Mouse (Mus musculus): Measurements from ENCODE around the gene Cchcr1. TPM values are rescaled to one million over a fixed set of nuclear protein-coding genes. Genes with fewer than 3 reads are reported as not detected.

Cchcr1 gene
- polyA plus RNA-seq, 2 experiments: 11.6 to 43.2 TPM

- Histone ChIP-seq H3K27me3 (ENCODE audit: control insufficient read depth, insufficient read depth, low read length) (no peaks in the 10 kb centered on the region), H3K36me3 (ENCODE audit: control insufficient read depth, insufficient read depth, low read length) (no peaks in the 10 kb centered on the region), H3K4me3 (replicated peaks; ENCODE audit: low read length) (no peak overlapping the region), H3K4me1 (ENCODE audit: control insufficient read depth, insufficient read depth, low read length) (no peaks in the 10 kb centered on the region), H3K9ac (ENCODE audit: low read depth, low read length, severe bottlenecking) (0 out of 2 replicates have a peak overlapping the region, but pooled peaks have one; percentile 31), H3K4me2 (replicated peaks; ENCODE audit: low read depth, low read length, severe bottlenecking) (no peak overlapping the region), H3K9me3 (ENCODE audit: control insufficient read depth, low read length) (no peaks in the 10 kb centered on the region), H3K27ac (replicated peaks; ENCODE audit: low read depth, low read length) (no peak overlapping the region)
- 41% methylated on average over 10 of the region's 10 CpGs for WGBS
- DNase-seq (ENCODE audit: low spot score): no peak
- TF ChIP-seq POLR2A (IDR thresholded peaks at IDR 0.05; ENCODE audit: borderline replicate concordance, extremely low read depth, insufficient read depth, insufficient read length): no peak
- no peak for ATAC-seq (ENCODE audit: low FRiP score, low read depth)
These were observed 30.2 kb upstream of the Cchcr1 start for GRCm38 (mm10) chr17:35486726-35487125.

- no peak for DNase-seq (ENCODE audit: low spot score)
- no peak for ATAC-seq (ENCODE audit: low FRiP score, low read depth)
- TF ChIP-seq POLR2A (IDR thresholded peaks at IDR 0.05; ENCODE audit: borderline replicate concordance, extremely low read depth, insufficient read depth, insufficient read length): no peak
These were observed 28.9 kb upstream of the Cchcr1 start for GRCm38 (mm10) chr17:35488041-35488440.

GRCm38 (mm10) chr17:35490320-35490719 lies 26.6 kb upstream of the Cchcr1 start:
- Histone ChIP-seq H3K4me3 (replicated peaks; ENCODE audit: low read length) (no peak overlapping the region), H3K27ac (replicated peaks; ENCODE audit: low read depth, low read length) (no peak overlapping the region), H3K4me2 (replicated peaks; ENCODE audit: low read depth, low read length, severe bottlenecking) (no peak overlapping the region), H3K36me3 (ENCODE audit: control insufficient read depth, insufficient read depth, low read length) (no peaks in the 10 kb centered on the region), H3K9ac (ENCODE audit: low read depth, low read length, severe bottlenecking) (no peak overlapping the region), H3K27me3 (ENCODE audit: control insufficient read depth, insufficient read depth, low read length) (no peaks in the 10 kb centered on the region), H3K4me1 (ENCODE audit: control insufficient read depth, insufficient read depth, low read length) (no peaks in the 10 kb centered on the region), H3K9me3 (ENCODE audit: control insufficient read depth, low read length) (no peaks in the 10 kb centered on the region)
- DNase-seq (ENCODE audit: low spot score) (no peak), ATAC-seq (ENCODE audit: low FRiP score, low read depth) (no peak)
- WGBS: 80% methylated on average over 5 of the region's 5 CpGs
- no peak for TF ChIP-seq POLR2A (IDR thresholded peaks at IDR 0.05; ENCODE audit: borderline replicate concordance, extremely low read depth, insufficient read depth, insufficient read length)

More at GRCm38 (mm10) chr17:35488041-35488440, 28.9 kb upstream of the Cchcr1 start:
- H3K9me3 ChIP-seq (ENCODE audit: control insufficient read depth, low read length): no peaks in the 10 kb centered on the region
- H3K9ac ChIP-seq (ENCODE audit: low read depth, low read length, severe bottlenecking): no peak overlapping the region
- 90% methylated on average over 2 of the region's 2 CpGs for WGBS
- H3K27me3 ChIP-seq (ENCODE audit: control insufficient read depth, insufficient read depth, low read length): no peaks in the 10 kb centered on the region
- H3K4me2 ChIP-seq (replicated peaks; ENCODE audit: low read depth, low read length, severe bottlenecking): no peak overlapping the region
- H3K27ac ChIP-seq (replicated peaks; ENCODE audit: low read depth, low read length): no peak overlapping the region
- no peak overlapping the region for H3K4me3 ChIP-seq (replicated peaks; ENCODE audit: low read length)
- H3K4me1 ChIP-seq (ENCODE audit: control insufficient read depth, insufficient read depth, low read length): no peaks in the 10 kb centered on the region
- H3K36me3 ChIP-seq (ENCODE audit: control insufficient read depth, insufficient read depth, low read length): no peaks in the 10 kb centered on the region

GRCm38 (mm10) chr17:35497124-35497523 lies 19.8 kb upstream of the Cchcr1 start:
- ATAC-seq (ENCODE audit: low FRiP score, low read depth) (no peak), DNase-seq (ENCODE audit: low spot score) (no peak)
- Histone ChIP-seq H3K27me3 (ENCODE audit: control insufficient read depth, insufficient read depth, low read length) (no peaks in the 10 kb centered on the region), H3K36me3 (ENCODE audit: control insufficient read depth, insufficient read depth, low read length) (no peaks in the 10 kb centered on the region), H3K4me3 (replicated peaks; ENCODE audit: low read length) (no peak overlapping the region), H3K4me2 (replicated peaks; ENCODE audit: low read depth, low read length, severe bottlenecking) (no peak overlapping the region), H3K9me3 (ENCODE audit: control insufficient read depth, low read length) (no peaks in the 10 kb centered on the region), H3K27ac (replicated peaks; ENCODE audit: low read depth, low read length) (no peak overlapping the region), H3K4me1 (ENCODE audit: control insufficient read depth, insufficient read depth, low read length) (peaks cover 3% of the 10 kb centered on the region; the same call in 1 of the 2 replicates), H3K9ac (ENCODE audit: low read depth, low read length, severe bottlenecking) (no peak overlapping the region)
- TF ChIP-seq POLR2A (IDR thresholded peaks at IDR 0.05; ENCODE audit: borderline replicate concordance, extremely low read depth, insufficient read depth, insufficient read length): no peak
- WGBS: 97% methylated on average over 7 of the region's 7 CpGs

- DNase-seq (ENCODE audit: low spot score) (no peak), ATAC-seq (ENCODE audit: low FRiP score, low read depth) (no peak; the same call in 1 of the 2 replicates)
- Histone ChIP-seq H3K4me1 (ENCODE audit: control insufficient read depth, insufficient read depth, low read length) (peaks cover 6% of the 10 kb centered on the region; the same call in 1 of the 2 replicates), H3K4me3 (replicated peaks; ENCODE audit: low read length) (no peak overlapping the region), H3K4me2 (replicated peaks; ENCODE audit: low read depth, low read length, severe bottlenecking) (no peak overlapping the region), H3K9ac (ENCODE audit: low read depth, low read length, severe bottlenecking) (no peak overlapping the region), H3K9me3 (ENCODE audit: control insufficient read depth, low read length) (no peaks in the 10 kb centered on the region), H3K36me3 (ENCODE audit: control insufficient read depth, insufficient read depth, low read length) (no peaks in the 10 kb centered on the region), H3K27ac (replicated peaks; ENCODE audit: low read depth, low read length) (no peak overlapping the region), H3K27me3 (ENCODE audit: control insufficient read depth, insufficient read depth, low read length) (no peaks in the 10 kb centered on the region)
- WGBS: 5% methylated on average over 6 of the region's 6 CpGs
- TF ChIP-seq POLR2A (IDR thresholded peaks at IDR 0.05; ENCODE audit: borderline replicate concordance, extremely low read depth, insufficient read depth, insufficient read length): no peak
These were observed 14.7 kb upstream of the Cchcr1 start for GRCm38 (mm10) chr17:35502226-35502625.

- Histone ChIP-seq H3K4me2 (replicated peaks; ENCODE audit: low read depth, low read length, severe bottlenecking) (no peak overlapping the region), H3K9ac (ENCODE audit: low read depth, low read length, severe bottlenecking) (no peak overlapping the region), H3K36me3 (ENCODE audit: control insufficient read depth, insufficient read depth, low read length) (no peaks in the 10 kb centered on the region), H3K27me3 (ENCODE audit: control insufficient read depth, insufficient read depth, low read length) (no peaks in the 10 kb centered on the region), H3K4me3 (replicated peaks; ENCODE audit: low read length) (no peak overlapping the region), H3K9me3 (ENCODE audit: control insufficient read depth, low read length) (no peaks in the 10 kb centered on the region), H3K27ac (replicated peaks; ENCODE audit: low read depth, low read length) (no peak overlapping the region), H3K4me1 (ENCODE audit: control insufficient read depth, insufficient read depth, low read length) (peaks cover 6% of the 10 kb centered on the region; the same call in 1 of the 2 replicates)
- no peak for TF ChIP-seq POLR2A (IDR thresholded peaks at IDR 0.05; ENCODE audit: borderline replicate concordance, extremely low read depth, insufficient read depth, insufficient read length)
- DNase-seq (ENCODE audit: low spot score): no peak
- WGBS: 64% methylated on average over 5 of the region's 5 CpGs
- no peak for ATAC-seq (ENCODE audit: low FRiP score, low read depth)
These were observed 14.1 kb upstream of the Cchcr1 start for GRCm38 (mm10) chr17:35502762-35503161.

Measured in limb, embryonic 14.5 days (tissue).